Mouse (Mus musculus) heart, adult 18-20 months (tissue): ENCODE data around the gene A830031A19Rik. TPM values are rescaled to one million over a fixed set of nuclear protein-coding genes. Genes with fewer than 3 reads are reported as not detected.

ENCODE experiments used
- DNase-seq, 2 experiments: peaks; one replicate each; pipeline ENCODE4 v3.0.0; 2021 to 2022; ENCODE audit warnings: mixed read lengths in 1 of 2
- microRNA-seq, 2 experiments: library from miRNA; unstranded; fragments of <30 nt; microRNA quantifications; one replicate each; pipeline ENCODE4 v1.2.0; 2022
- total RNA-seq, 2 experiments: library from RNA; stranded (reverse); gene quantifications; 2 replicates each; pipeline ENCODE4 v1.2.3; 2021

The A830031A19Rik gene
- total RNA-seq, 2 experiments from 2014 or later: not detected

- DNase-seq: peak in 1 of 2 experiments; percentile 9
Observed at GRCm38 (mm10) chr11:24008244-24008643, 66.6 kb downstream of the A830031A19Rik start.

GRCm38 (mm10) chr11:24005445-24006156 is 69.3 kb downstream of the A830031A19Rik start:
- peak; percentile 22 to 44 for DNase-seq

GRCm38 (mm10) chr11:24000675-24001074 is 74.2 kb downstream of the A830031A19Rik start:
- DNase-seq: no peak

Small RNA genes within 50 kb of the gene (microRNA-seq; reads per million reads assigned to microRNA genes)
- 0 reads per million in 2 experiments for gene Gm44381

Other genes starting within 250 kb of the A830031A19Rik start
- gene Papolg, start 179.8 kb downstream of the A830031A19Rik start, total RNA-seq: 1 to 10 TPM; 7.0 to 8.2 TPM
- 1 to 10 TPM; 2.1 to 2.6 TPM for gene Bcl11a, start 3.0 kb upstream of the A830031A19Rik start, total RNA-seq